Mouse (Mus musculus) gastrocnemius, postnatal 36 days (tissue): ENCODE results near the gene Ccdc17. TPM values are rescaled to one million over a fixed set of nuclear protein-coding genes. Genes with fewer than 3 reads are reported as not detected.

Source experiments
- DNase-seq, 2 experiments: peaks; one replicate each; pipeline ENCODE4 v3.0.0; 2022
- intact Hi-C: fragments of 180-260 bp; cut with DNase I; formaldehyde crosslinking; loops from one replicate; pipeline ENCODE4 v1.15.1; 2025
- total RNA-seq, 2 experiments: library from RNA; stranded (reverse); gene quantifications; 2 replicates each; pipeline ENCODE4 v1.2.3; 2021

Ccdc17 gene
- total RNA-seq, 2 experiments from 2014 or later: 1.6 to 2.2 TPM

DNA sequence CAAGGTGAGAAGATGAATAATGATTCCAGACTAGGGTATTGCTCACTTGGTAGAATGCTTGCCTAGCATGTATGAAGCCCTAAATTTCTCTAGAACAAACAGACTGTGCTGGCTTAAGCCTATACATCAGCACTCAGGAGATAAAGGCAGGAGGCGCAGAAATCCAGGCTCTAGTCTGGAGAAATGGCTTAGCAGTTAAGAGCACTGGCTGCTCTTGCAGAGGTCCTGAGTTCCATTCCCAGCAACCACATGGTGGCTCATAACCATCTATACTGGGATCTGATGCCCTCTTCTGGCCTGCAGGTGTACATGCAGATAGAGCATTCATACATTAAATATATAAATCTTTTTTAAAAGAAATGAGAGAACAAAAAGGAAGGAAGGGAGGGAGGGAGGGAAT is 45.6 kb downstream of the Ccdc17 start:
- intact Hi-C loops: no loop called here
- no peak for DNase-seq

DNA sequence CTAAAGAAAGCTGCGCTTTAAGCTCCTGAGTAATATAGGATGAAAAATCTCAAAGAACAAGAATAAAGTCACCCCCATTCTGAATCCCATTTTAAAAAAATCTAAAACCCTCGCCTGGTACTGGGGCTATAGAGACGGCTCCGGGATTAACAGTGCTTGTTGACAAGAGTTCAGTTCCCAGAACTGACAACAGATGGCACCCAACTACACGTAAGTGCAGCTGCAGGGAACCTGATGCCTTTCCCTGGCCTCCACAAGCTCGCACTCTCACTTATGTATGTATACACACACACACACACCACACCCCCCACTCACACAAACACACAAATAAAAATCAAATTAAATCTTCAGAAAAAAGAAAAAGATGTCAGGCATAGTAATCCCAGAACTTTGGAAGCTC is 47.9 kb downstream of the Ccdc17 start:
- no peak for DNase-seq
- intact Hi-C loops: no loop called here

DNA sequence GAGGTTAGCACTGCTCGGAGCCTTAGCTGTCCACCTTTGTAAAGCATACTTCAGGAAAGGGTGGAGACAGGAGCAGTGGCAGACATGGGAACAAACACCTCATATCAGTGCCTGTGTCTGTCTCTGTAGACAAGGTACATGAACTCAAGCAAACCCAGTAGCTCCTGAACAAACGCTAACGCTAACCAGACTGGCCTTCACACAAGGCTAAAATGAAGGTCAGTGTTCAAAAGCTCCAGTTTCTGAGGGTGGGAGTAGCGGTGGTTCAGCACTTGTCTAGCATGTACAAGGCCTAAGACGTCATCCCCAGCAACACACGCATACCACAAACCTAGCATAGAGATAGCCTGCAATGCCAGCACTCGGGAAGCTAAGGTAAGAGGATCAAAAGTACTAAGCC is 49.2 kb downstream of the Ccdc17 start:
- intact Hi-C loops: loop anchor here (5.0 kb wide), 1 partner anchor 42 kb away; the partner anchor contains the start of gene Prdx1

DNA sequence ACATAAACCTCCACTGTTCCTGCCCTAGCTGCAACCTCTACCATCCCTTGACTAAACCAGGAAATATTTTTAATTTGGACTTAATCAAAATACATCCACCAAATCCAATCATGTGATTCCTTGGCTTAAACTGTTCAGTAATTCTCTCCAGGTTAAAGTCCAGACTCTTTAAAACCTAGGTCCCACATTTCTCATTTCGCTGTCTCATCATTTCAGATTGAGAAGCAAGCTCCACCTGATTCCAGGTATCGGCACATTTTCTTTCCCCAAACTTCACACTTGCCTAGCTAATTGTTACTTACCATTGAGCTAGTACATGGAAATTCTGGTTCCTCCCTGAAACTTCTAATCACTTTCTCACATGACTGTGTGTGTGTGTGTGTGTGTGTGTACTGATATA is 53.0 kb downstream of the Ccdc17 start:
- intact Hi-C loops: loop anchor here (5.0 kb wide), 1 partner anchor 38 kb away; the partner anchor contains the start of gene Prdx1
- no peak for DNase-seq

More for the DNA sequence above, 49.2 kb downstream of the Ccdc17 start:
- DNase-seq: no peak

Other genes with a start within 250 kb of the Ccdc17 start
- gene Mast2, start 132.5 kb upstream of the Ccdc17 start, total RNA-seq: 10 to 100 TPM; 81.2 to 85.0 TPM
- gene Ipp, start 89.1 kb upstream of the Ccdc17 start, total RNA-seq: 10 to 100 TPM; 13.8 to 14.6 TPM
- gene Tmem69, start 40.7 kb upstream of the Ccdc17 start, total RNA-seq: 10 to 100 TPM; 15.2 to 17.7 TPM
- 10 to 100 TPM; 29.6 to 33.9 TPM for gene Gpbp1l1, start 39.0 kb upstream of the Ccdc17 start, total RNA-seq
- 10 to 100 TPM in 1 of 2 experiments, 1 to 10 TPM in 1; 9.8 to 12.4 TPM for gene Nasp, start 31.3 kb downstream of the Ccdc17 start, total RNA-seq
- gene Akr1a1, start 55.0 kb downstream of the Ccdc17 start, total RNA-seq: 100 to 1,000 TPM; 169 to 180 TPM
- 100 to 1,000 TPM; 190 to 226 TPM for gene Prdx1, start 88.9 kb downstream of the Ccdc17 start, total RNA-seq
- 10 to 100 TPM; 30.3 to 32.5 TPM for gene Mmachc, start 111.8 kb downstream of the Ccdc17 start, total RNA-seq
- gene Ccdc163, start 111.9 kb downstream of the Ccdc17 start, total RNA-seq: 1 to 10 TPM; 2.0 to 2.2 TPM
- gene Tesk2, start 124.3 kb downstream of the Ccdc17 start, total RNA-seq: 1 to 10 TPM; 1.7 to 2.0 TPM
- 1 to 10 TPM; 4.4 TPM for gene Toe1, start 211.0 kb downstream of the Ccdc17 start, total RNA-seq
- 1 to 10 TPM; 1.1 to 1.2 TPM for gene Mutyh, start 211.1 kb downstream of the Ccdc17 start, total RNA-seq
- gene Hpdl, start 225.1 kb downstream of the Ccdc17 start, total RNA-seq: 1 to 10 TPM; 1.5 to 2.9 TPM